Mouse (Mus musculus): ENCODE data around the gene Hs3st3a1. TPM values are rescaled to one million over a fixed set of nuclear protein-coding genes. Genes with fewer than 3 reads are reported as not detected.
A peak's percentile ranks its signal among the peaks of the same experiment; 100 is the strongest.

Gene Hs3st3a1
- 0.30 and 0.35 TPM in 2 replicates for polyA plus RNA-seq (2015; fragmentation: Nextera tagmentation; extraction: Ambion mirVana)

DNA sequence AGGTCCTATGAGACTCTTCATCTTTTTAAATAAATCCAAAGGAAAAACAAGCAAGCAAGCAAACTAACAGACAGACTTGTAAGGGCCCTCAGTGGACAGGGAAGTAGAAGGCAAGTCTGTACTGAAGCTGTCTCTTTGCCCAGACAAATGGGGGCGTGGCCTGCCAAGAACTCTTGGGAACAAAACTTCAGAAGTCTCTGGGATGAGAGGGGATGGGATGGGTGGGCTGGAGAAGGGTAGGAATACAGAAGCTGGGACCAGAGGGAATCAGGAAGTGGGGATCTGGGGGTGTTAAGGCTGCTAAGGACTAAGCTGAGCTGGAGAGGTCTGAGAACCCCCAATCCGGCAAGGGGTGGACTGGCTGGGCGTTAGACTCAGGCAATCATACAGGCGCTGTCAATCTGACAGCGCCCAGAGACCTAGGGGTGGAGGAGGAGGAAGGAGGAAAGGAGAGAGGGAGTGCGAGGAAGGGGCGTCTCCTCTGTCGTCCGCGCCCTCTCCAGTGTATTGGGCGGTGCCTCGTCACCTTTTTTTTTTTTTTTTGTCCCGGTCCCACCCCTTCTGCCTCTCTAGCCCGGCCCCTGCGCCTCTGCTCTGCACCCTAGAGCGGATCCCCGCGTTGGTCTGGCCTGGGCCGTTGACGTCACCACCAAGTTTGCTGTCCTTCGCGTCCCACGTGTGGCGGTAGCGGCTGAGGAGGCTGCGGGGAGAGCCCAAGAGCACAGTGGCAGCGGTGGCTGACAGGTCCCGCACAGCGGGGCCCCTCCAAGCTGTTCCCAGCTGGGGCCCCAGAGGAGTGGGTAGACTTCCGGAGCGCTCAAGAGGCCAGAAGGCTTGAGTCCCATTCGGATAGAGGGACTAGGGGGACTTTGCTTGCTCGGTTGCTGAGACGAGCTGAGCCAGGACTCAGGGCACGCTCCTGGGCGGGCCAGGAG, at the start of gene Hs3st3a1:
Gene Hs3st3a1, plus strand, starts transcription at position 722 of the 935 bp plus-strand sequence.
- H3K4me1 ChIP-seq (replicated peaks; ENCODE audit: control insufficient read depth, insufficient read depth, low read length), result 0 out of 2 replicates have a peak, but pooled peaks cover 4% of the 10 kb centered on the region
- peak within 1 kb of the TSS; percentile 57; the same call in 1 of the 2 replicates for H3K27ac ChIP-seq (ENCODE audit: low read depth, low read length)
- H3K4me3 ChIP-seq (ENCODE audit: low read depth, low read length), result peak within 1 kb of the TSS; percentile 55
- H3K36me3 ChIP-seq (ENCODE audit: control insufficient read depth, insufficient read depth), result no peaks in the 10 kb centered on the region
- ATAC-seq, result peak; percentile 83
- H3K9me3 ChIP-seq (ENCODE audit: control insufficient read depth), result no peaks in the 10 kb centered on the region
- peak within 1 kb of the TSS; percentile 53 for H3K9ac ChIP-seq (ENCODE audit: low read depth, low read length)
- peak within 1 kb of the TSS; percentile 92 for H3K4me2 ChIP-seq (replicated peaks; ENCODE audit: low read depth)
- peaks cover 26% of the 10 kb centered on the region for H3K27me3 ChIP-seq (replicated peaks; ENCODE audit: control insufficient read depth, insufficient read depth, low read length)
- TF ChIP-seq CTCF (IDR thresholded peaks at IDR 0.05; ENCODE audit: low read depth), result no peak
- WGBS, result under 1% methylated on average over 34 of the region's 36 CpGs

- Histone ChIP-seq H3K27ac (ENCODE audit: low read depth, low read length) (no peak overlapping the region), H3K4me3 (ENCODE audit: low read depth, low read length) (no peak overlapping the region), H3K36me3 (ENCODE audit: control insufficient read depth, insufficient read depth) (no peaks in the 10 kb centered on the region), H3K4me2 (replicated peaks; ENCODE audit: low read depth) (no peak overlapping the region), H3K9ac (ENCODE audit: low read depth, low read length) (no peak overlapping the region), H3K9me3 (ENCODE audit: control insufficient read depth) (no peaks in the 10 kb centered on the region), H3K4me1 (replicated peaks; ENCODE audit: control insufficient read depth, insufficient read depth, low read length) (no peaks in the 10 kb centered on the region), H3K27me3 (replicated peaks; ENCODE audit: control insufficient read depth, insufficient read depth, low read length) (no peaks in the 10 kb centered on the region)
- WGBS, result 88% methylated on average over 4 of the region's 4 CpGs
- no peak for ATAC-seq
- no peak for TF ChIP-seq CTCF (IDR thresholded peaks at IDR 0.05; ENCODE audit: low read depth)
Measured at GRCm38 (mm10) chr11:64386333-64386732, 48.8 kb upstream of the Hs3st3a1 start.

GRCm38 (mm10) chr11:64396331-64396881, 38.7 kb upstream of the Hs3st3a1 start:
- no peaks in the 10 kb centered on the region for H3K9me3 ChIP-seq (ENCODE audit: control insufficient read depth)
- H3K4me2 ChIP-seq (replicated peaks; ENCODE audit: low read depth), result no peak overlapping the region; the same call in 1 of the 2 replicates
- no peak overlapping the region for H3K9ac ChIP-seq (ENCODE audit: low read depth, low read length)
- 23% methylated on average over 7 of the region's 7 CpGs for WGBS
- H3K27me3 ChIP-seq (replicated peaks; ENCODE audit: control insufficient read depth, insufficient read depth, low read length), result no peaks in the 10 kb centered on the region
- no peak overlapping the region for H3K27ac ChIP-seq (ENCODE audit: low read depth, low read length)
- H3K36me3 ChIP-seq (ENCODE audit: control insufficient read depth, insufficient read depth), result no peaks in the 10 kb centered on the region
- TF ChIP-seq CTCF (IDR thresholded peaks at IDR 0.05; ENCODE audit: low read depth), result no peak
- no peaks in the 10 kb centered on the region for H3K4me1 ChIP-seq (replicated peaks; ENCODE audit: control insufficient read depth, insufficient read depth, low read length)
- H3K4me3 ChIP-seq (ENCODE audit: low read depth, low read length), result no peak overlapping the region
- no peak for ATAC-seq

DNA sequence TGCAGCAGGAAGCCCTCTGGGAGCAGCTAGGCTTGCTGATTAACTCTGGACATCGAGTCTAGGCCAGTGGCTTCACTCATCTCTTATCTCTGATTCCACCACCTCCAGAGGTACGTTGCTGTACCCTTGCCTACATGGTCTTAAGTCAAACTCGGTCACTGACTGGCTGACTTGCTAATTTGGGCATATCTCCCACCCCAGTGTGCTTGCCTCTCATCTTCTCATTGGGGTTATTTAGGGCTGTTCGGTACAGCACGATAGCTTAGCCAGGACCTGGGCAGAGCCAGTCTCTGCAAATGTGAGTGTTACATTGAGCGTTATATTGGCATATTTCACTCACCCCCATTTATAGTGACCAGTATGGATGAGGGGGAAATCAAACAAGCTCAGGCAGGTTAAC, 38.2 kb upstream of the Hs3st3a1 start:
- no peak overlapping the region for H3K4me3 ChIP-seq (ENCODE audit: low read depth, low read length)
- H3K4me1 ChIP-seq (replicated peaks; ENCODE audit: control insufficient read depth, insufficient read depth, low read length), result no peaks in the 10 kb centered on the region
- no peak for ATAC-seq
- no peak overlapping the region for H3K4me2 ChIP-seq (replicated peaks; ENCODE audit: low read depth)
- no peaks in the 10 kb centered on the region for H3K36me3 ChIP-seq (ENCODE audit: control insufficient read depth, insufficient read depth)
- no peaks in the 10 kb centered on the region for H3K27me3 ChIP-seq (replicated peaks; ENCODE audit: control insufficient read depth, insufficient read depth, low read length)
- no peak for TF ChIP-seq CTCF (IDR thresholded peaks at IDR 0.05; ENCODE audit: low read depth)
- H3K27ac ChIP-seq (ENCODE audit: low read depth, low read length), result no peak overlapping the region
- 68% methylated on average over 6 of the region's 6 CpGs for WGBS
- no peak overlapping the region for H3K9ac ChIP-seq (ENCODE audit: low read depth, low read length)
- no peaks in the 10 kb centered on the region for H3K9me3 ChIP-seq (ENCODE audit: control insufficient read depth)

GRCm38 (mm10) chr11:64397612-64398011, 37.5 kb upstream of the Hs3st3a1 start:
- ATAC-seq, result no peak
- Histone ChIP-seq H3K9ac (ENCODE audit: low read depth, low read length) (no peak overlapping the region), H3K27ac (ENCODE audit: low read depth, low read length) (no peak overlapping the region), H3K27me3 (replicated peaks; ENCODE audit: control insufficient read depth, insufficient read depth, low read length) (no peaks in the 10 kb centered on the region), H3K4me1 (replicated peaks; ENCODE audit: control insufficient read depth, insufficient read depth, low read length) (no peaks in the 10 kb centered on the region), H3K4me3 (ENCODE audit: low read depth, low read length) (no peak overlapping the region), H3K9me3 (ENCODE audit: control insufficient read depth) (no peaks in the 10 kb centered on the region), H3K4me2 (replicated peaks; ENCODE audit: low read depth) (no peak overlapping the region), H3K36me3 (ENCODE audit: control insufficient read depth, insufficient read depth) (no peaks in the 10 kb centered on the region)
- no peak for TF ChIP-seq CTCF (IDR thresholded peaks at IDR 0.05; ENCODE audit: low read depth)
- WGBS, result 57% methylated on average over 3 of the region's 3 CpGs

GRCm38 (mm10) chr11:64400534-64401093, 34.5 kb upstream of the Hs3st3a1 start:
- no peak overlapping the region for H3K27ac ChIP-seq (ENCODE audit: low read depth, low read length)
- no peak overlapping the region for H3K9ac ChIP-seq (ENCODE audit: low read depth, low read length)
- H3K4me3 ChIP-seq (ENCODE audit: low read depth, low read length), result no peak overlapping the region
- 69% methylated on average over 6 of the region's 6 CpGs for WGBS
- no peak overlapping the region for H3K4me2 ChIP-seq (replicated peaks; ENCODE audit: low read depth)
- H3K36me3 ChIP-seq (ENCODE audit: control insufficient read depth, insufficient read depth), result no peaks in the 10 kb centered on the region
- ATAC-seq, result no peak
- no peaks in the 10 kb centered on the region for H3K9me3 ChIP-seq (ENCODE audit: control insufficient read depth)
- TF ChIP-seq CTCF (IDR thresholded peaks at IDR 0.05; ENCODE audit: low read depth), result no peak
- no peaks in the 10 kb centered on the region for H3K27me3 ChIP-seq (replicated peaks; ENCODE audit: control insufficient read depth, insufficient read depth, low read length)
- H3K4me1 ChIP-seq (replicated peaks; ENCODE audit: control insufficient read depth, insufficient read depth, low read length), result no peaks in the 10 kb centered on the region
